Mouse (Mus musculus) lung, adult 2 months (tissue): ENCODE data around the gene Insrr. TPM values are rescaled to one million over a fixed set of nuclear protein-coding genes. Genes with fewer than 3 reads are reported as not detected.
"Not testable (repeated sequence)": the region's sequence is repeated elsewhere in the genome, so short reads cannot be mapped to it uniquely, and the experiment has no call there.

Source experiments
- DNase-seq: peaks from one replicate; pipeline ENCODE4 v3.0.0; 2022
- H3K4me1 ChIP-seq: fragments of 200-500 bp; 2 replicates; pipeline ENCODE4 v1.6.1; 2011; ENCODE audit warnings: low read length; ENCODE audit not compliant: control insufficient read depth, insufficient read depth
- H3K4me3 ChIP-seq: fragments of 200-500 bp; replicated peaks from 2 replicates; pipeline ENCODE3; 2011; ENCODE audit warnings: low read depth, mild to moderate bottlenecking, control low read depth, low read length; ENCODE audit errors: extremely low read depth
- CTCF ChIP-seq: fragments of 200-500 bp; IDR thresholded peaks from 2 replicates; pipeline ENCODE4 v1.5.1; 2011; ENCODE audit warnings: mild to moderate bottlenecking, low read length, control low read depth; ENCODE audit not compliant: insufficient read depth
- POLR2A ChIP-seq: fragments of 200-500 bp; IDR thresholded peaks from 2 replicates; pipeline ENCODE4 v1.6.1; 2011; ENCODE audit warnings: low read depth, mild to moderate bottlenecking, control low read depth, low read length, borderline replicate concordance; ENCODE audit errors: extremely low read depth
- WGBS: fragments of 180-500 bp; shearing (Covaris S2); methylation state at CpG from one replicate; pipeline ENCODE4 v1.1.7; 2018; 5-methylcytosine and 5-hydroxymethylcytosine counted together
- polyA plus RNA-seq: library from polyadenylated mRNA; depleted of rRNA; stranded (reverse); fragments of >200 nt; gene quantifications from 2 replicates; pipeline ENCODE4 v1.2.3, GENCODE M21; 2012

Insrr gene
- polyA plus RNA-seq, 1 experiment, result 0.19 TPM

DNA sequence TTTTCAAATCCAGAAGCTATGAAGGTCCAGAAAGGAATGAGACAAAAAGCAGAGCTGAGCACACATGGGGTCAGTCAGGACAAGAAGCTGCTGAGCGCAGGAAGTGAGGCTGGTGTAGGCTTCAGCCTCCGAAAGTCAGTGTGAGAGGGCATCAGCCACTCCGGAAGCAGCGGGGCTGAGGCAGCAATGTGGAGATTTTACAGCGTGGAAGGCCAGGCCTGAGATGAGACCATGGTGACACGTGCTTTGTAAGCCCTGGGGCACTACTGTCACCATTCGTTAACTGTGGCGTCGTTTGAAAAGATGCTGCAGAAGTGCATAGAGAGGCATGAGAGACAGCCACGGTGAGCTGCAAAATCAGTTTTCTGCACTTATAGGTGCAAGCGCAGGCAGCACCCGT, 21.5 kb downstream of the Insrr start:
- DNase-seq, result no peak
- TF ChIP-seq POLR2A, result no peak
- TF ChIP-seq CTCF, result no peak
- Histone ChIP-seq H3K4me1 (0 out of 2 replicates have a peak, but pooled peaks cover 2% of the 10 kb centered on the region), H3K4me3 (no peak overlapping the region)
- WGBS, result 71% methylated on average over 12 of the region's 12 CpGs

DNA sequence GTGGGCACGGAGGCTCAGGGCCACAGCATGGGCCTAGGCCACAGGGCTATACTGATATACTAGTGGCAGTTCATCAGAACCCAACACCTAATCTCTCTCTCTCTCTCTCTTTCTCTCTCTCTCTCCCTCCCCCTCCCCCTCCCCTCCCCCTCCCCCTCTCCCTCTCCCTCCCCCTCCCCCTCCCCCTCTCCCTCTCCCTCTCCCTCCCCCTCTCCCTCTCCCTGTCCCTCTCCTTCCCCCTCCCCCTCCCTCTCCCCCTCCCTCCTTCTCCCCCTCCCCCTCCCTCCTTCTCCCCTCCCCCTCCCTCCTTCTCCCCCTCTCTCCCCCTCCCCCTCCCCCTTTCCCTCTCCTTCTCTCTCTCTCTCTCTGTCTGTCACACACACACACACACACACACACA, 27.5 kb downstream of the Insrr start, which contains the start of gene Pear1:
Gene Pear1 (minus strand): TSS at position 101 of the 400 bp plus-strand sequence.
- not testable (repeated sequence) for DNase-seq, H3K4me3 ChIP-seq, H3K4me1 ChIP-seq
- 71% methylated on average over 1 of the region's 1 CpGs for WGBS

DNA sequence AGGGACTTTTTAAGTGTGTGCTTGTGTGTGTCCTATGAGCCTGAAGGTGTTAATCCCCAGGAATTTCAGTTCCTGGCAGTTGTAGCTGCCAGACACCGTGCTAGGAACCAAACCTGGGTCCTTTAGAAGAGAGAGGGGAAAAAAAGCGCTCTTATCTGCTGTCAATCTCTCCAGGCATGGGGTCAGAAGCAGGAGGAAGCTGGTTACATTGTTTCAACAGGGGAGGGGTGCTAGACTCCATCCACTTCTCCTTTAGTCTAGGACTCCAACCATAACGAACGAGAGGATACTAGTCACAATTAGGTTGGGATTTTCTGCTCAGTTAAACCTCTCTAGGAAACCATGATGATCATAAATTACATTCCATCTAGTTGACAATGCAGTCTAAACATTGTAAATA, 31.7 kb downstream of the Insrr start:
- H3K4me3 ChIP-seq, result no peak overlapping the region
- 27% methylated on average over 4 of the region's 4 CpGs for WGBS
- no peaks in the 10 kb centered on the region for H3K4me1 ChIP-seq
- no peak for DNase-seq
- TF ChIP-seq POLR2A (no peak), CTCF (no peak)

DNA sequence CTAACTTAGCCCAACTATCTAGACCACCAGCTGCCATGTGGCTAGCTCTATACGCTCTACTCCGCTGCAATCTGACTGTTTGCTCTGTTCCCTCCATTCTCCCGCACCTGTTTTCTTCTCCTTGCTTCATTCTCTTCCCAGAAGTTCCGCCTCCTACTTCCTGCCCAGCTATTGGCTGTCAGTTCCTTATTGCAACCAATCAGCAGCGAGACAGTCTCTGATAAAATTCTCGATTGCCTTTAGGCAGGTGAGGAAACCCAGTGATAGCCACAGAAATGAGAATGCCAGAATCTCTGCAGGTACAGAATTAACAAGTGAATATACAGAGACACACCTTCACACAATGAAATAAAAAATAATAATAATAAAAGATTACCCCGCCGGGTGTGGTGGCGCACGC, 32.3 kb downstream of the Insrr start:
- WGBS, result 46% methylated on average over 10 of the region's 10 CpGs
- H3K4me1 ChIP-seq, result no peaks in the 10 kb centered on the region
- DNase-seq, result no peak
- no peak overlapping the region for H3K4me3 ChIP-seq
- TF ChIP-seq POLR2A (no peak), CTCF (no peak)

DNA sequence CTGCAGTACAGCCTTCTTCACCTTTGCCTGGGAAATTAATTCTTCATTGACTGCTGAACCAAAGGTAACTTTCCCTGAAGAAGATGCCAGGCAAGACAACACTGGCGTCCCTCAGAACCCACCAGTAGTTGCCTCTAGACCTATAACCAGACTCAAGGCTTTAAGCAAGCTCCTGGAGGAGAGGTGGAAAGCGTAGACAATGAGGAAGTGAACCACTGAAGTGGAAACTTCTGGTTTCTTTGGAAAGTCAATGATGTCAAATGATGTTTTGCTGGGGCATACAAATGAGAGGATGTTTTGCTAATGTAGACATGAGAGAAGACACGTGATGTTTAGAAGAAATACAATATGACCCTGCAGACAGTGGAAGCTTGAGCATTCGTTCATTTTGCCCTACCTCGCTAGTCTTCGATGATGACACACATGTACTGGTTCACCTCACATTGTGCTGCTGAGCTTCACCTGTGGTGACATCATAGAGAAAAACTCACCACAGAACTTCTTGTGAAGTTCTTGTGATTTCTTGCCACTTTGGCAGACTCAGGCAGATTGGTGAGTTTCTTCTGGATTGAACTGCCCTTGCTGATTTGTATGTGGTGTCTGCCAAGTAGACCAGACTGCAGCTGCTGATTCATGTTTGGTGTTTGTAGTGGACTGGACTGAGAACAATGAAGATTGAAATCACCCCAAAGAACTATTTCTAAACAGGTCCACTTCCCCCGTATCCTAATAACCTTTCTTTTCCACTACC, 35.5 kb downstream of the Insrr start:
- 77% methylated on average over 7 of the region's 7 CpGs for WGBS
- TF ChIP-seq POLR2A (no peak), CTCF (no peak)

DNA sequence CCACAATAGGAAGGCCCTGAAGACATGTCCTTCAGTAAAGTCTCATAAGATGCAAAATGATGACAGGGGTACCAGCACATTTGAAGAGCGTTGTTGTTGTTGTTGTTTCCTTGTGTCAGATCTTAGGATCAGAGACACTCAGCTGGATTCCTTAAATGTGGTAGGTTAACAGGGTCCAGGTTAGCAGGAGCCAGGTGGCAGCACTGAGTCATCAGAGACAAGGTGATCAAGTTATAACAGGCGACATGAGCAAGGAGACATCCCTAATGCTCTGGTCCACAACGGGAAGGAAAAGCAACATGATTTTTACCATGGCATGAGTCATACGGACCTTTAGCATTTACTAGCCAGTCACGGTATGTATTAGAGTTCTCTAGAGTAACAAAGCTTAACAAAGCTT, 36.7 kb downstream of the Insrr start:
- no peaks in the 10 kb centered on the region for H3K4me1 ChIP-seq
- WGBS, result 66% methylated on average over 5 of the region's 5 CpGs
- TF ChIP-seq POLR2A (no peak), CTCF (no peak)
- H3K4me3 ChIP-seq, result no peak overlapping the region
- DNase-seq, result no peak

More for the DNA sequence above, 35.5 kb downstream of the Insrr start:
- Histone ChIP-seq H3K4me1 (no peaks in the 10 kb centered on the region), H3K4me3 (no peak overlapping the region)
- DNase-seq, result no peak

DNA sequence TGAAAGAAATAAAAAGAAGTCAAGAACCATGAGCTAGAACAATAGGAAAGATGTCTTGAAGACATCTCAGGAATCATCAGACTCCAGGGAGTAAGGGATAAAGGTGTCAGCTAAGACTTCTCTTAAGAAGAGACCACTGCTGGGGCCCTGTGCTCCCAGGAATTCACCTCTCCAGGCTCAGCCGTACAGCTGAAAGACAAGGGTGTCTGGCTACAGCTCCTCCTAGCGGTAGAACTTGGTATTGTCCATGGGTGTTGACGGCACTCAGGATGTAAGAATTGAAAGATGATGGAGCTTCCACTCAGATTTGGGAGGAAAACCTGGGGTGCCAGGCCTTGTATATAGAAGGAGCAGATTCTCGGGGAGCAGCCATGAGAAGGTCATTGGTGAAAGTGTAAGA, 41.9 kb downstream of the Insrr start:
- Histone ChIP-seq H3K4me1 (no peaks in the 10 kb centered on the region), H3K4me3 (no peak overlapping the region)
- TF ChIP-seq POLR2A (no peak), CTCF (peak; percentile 87)
- DNase-seq, result peak; percentile 76
- WGBS, result under 1% methylated on average over 4 of the region's 4 CpGs

DNA sequence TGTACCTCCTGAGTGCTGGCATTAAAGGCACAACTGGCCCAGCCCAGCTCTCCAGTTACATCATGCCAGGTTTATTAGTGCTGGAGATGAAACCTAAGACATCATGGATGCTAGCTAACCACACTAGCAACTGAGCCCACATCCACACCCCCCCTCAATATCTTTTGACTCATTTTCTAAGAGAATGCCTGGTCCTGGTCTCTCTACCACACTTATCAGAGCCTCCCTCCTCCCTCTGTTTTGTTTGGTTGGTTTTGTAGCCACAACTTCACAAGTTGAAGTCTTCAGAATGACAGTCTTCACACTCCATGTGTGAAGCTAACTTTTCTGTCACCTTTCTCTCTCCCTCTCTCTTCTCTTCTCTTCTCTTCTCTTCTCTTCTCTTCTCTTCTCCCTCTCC, 44.1 kb downstream of the Insrr start:
- TF ChIP-seq POLR2A (no peak), CTCF (no peak)
- no peaks in the 10 kb centered on the region for H3K4me1 ChIP-seq
- DNase-seq, result no peak
- no peak overlapping the region for H3K4me3 ChIP-seq

DNA sequence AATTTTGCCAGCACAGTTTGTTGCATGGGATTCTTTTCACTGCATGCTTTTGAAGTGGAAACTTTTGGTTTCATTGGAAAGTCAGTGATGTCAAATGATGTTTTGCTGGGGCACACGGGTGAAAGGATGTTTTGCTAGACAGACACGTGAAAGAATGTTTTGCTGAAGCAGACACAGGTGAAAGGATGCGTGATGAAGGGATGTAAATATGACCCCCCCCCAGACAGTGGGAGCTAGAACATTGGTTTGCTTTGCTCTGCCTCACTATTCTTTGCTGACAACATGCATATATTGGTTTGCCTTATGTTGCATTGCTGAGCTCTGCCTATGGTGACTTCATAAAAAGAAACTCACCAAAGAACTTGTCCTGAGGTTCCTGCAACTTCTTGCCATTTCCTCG, 48.2 kb downstream of the Insrr start:
- WGBS, result 72% methylated on average over 4 of the region's 4 CpGs
- TF ChIP-seq CTCF (no peak), POLR2A (no peak)
- no peak for DNase-seq
- H3K4me3 ChIP-seq, result no peak overlapping the region
- peaks cover 3% of the 10 kb centered on the region; the same call in 1 of the 2 replicates for H3K4me1 ChIP-seq

DNA sequence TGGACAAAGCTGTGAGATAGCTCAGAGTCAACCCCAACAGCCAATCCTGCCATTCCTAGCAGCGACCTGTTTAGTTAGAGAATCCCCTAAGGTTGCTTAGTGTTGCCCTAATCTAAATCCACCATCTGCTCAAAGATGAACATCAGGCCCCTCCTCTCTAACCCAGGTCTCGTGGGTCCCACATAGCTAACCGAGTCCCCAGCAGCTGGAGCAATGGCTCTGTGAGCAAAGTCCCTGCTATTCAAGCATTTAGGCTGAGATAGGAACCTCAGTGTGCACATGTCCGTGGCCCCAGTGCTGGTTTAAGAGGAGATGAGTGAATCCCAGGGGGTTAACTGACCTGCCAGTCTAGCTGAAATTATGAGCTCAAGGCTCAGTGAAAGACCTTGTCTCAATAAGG, 49.4 kb downstream of the Insrr start:
- no peak overlapping the region for H3K4me3 ChIP-seq
- 72% methylated on average over 4 of the region's 4 CpGs for WGBS
- TF ChIP-seq CTCF (no peak), POLR2A (no peak)

DNA sequence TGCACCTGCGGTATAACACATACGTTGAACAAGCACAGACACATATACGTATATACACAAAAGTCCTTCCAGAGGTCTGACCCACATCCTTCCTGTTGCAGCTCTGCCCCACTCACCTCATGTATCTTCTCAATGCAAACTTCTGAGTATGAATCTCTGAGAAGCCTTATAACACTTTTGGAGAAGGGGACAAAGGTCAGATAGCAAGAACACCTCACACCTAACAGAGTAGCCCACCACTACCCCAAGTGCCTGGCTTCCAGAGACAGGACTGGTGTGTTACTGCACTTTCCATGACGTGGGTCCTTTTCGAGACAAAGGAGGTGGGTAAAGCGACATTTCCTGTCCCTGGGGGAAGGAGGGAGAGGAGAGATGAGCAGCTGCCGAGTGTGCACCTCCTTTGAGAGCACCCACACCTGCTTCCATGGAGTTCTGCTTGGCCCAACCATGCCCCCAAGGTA, 49.9 kb downstream of the Insrr start, which contains the start of gene Sh2d2a:
Gene Sh2d2a (plus strand): TSS at position 106 of the 461 bp plus-strand sequence.
- Histone ChIP-seq H3K4me1 (peaks cover 3% of the 10 kb centered on the region; the same call in 1 of the 2 replicates), H3K4me3 (no peak within 1 kb of the TSS)
- 50% methylated on average over 7 of the region's 7 CpGs for WGBS
- no peak for DNase-seq
- peak; percentile 33; the same call in 1 of the 2 replicates for TF ChIP-seq POLR2A
- no peak for TF ChIP-seq CTCF

More for the DNA sequence above, 49.4 kb downstream of the Insrr start:
- H3K4me1 ChIP-seq, result peaks cover 3% of the 10 kb centered on the region; the same call in 1 of the 2 replicates
- no peak for DNase-seq
